Mouse (Mus musculus): ENCODE results near the gene Rhd. TPM values are rescaled to one million over a fixed set of nuclear protein-coding genes. Genes with fewer than 3 reads are reported as not detected.

The Rhd gene
- polyA plus RNA-seq, 1 experiment = 0.09 TPM

DNA sequence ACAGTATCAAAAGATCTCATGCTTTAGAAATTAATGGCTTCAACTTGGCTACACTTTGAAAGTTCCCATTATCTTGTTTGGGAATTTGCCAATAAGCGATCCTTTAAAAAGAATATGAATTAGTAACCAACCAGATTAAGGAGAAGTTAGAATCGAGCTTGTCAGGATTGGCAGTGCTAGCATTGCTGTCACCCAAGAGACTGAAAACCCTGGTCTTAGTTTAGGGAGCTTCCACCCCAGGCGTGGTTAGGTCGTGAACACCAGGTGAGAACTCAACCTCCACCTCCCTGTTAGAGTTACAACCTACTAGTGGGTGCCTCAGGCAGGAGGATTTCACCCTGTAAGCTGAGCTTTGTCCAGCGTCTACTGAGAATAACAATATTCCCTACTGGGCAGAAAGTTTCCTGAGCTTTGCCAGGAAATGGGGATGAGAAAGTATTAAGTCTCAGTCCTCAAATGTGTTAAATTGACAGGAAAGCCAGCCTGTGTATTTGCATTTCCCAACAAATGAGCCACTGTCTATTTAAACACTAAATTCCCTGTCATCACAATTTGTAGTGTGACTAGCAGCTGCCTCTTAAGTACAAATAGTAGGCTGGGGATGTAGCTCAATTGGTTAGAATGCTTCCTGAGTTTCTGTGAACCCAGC, 63.6 kb downstream of the Rhd start:
- TF ChIP-seq POLR2A (IDR thresholded peaks at IDR 0.05; ENCODE audit: low read depth, low read length) (no peak), CTCF (conservative IDR thresholded peaks at IDR 0.05; ENCODE audit: insufficient read depth, insufficient read length, low read depth, low read length) (no peak)
- 52% methylated on average over 5 of the region's 5 CpGs for WGBS

DNA sequence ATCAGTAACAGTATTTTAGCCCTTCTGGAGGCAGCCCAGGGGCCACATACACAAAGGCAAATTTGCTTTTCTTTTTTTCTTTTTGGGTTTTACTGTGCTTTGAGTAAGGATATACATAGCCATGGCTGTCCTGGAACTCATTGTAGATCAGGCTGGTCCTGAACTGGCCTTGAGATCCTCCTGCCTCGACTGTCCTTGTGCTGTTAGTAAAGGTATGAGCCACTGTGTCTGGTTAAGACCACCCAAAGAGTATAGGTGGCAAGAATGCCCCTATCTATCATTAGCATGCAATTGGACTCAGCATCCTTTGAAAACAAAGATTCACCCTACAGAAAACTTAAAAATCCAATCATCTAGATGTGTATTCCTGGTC, 64.1 kb downstream of the Rhd start:
- Histone ChIP-seq H3K27me3 (replicated peaks; ENCODE audit: control insufficient read depth, insufficient read depth, low read length) (no peaks in the 10 kb centered on the region), H3K4me1 (ENCODE audit: control insufficient read depth, insufficient read depth, low read length) (peaks cover 7% of the 10 kb centered on the region; the same call in 1 of the 2 replicates), H3K4me3 (ENCODE audit: insufficient read depth, low read depth, low read length) (no peak overlapping the region), H3K36me3 (ENCODE audit: control insufficient read depth, insufficient read depth, low read length) (peaks cover 18% of the 10 kb centered on the region), H3K27ac (ENCODE audit: insufficient read depth, low read depth, low read length) (no peak overlapping the region)
- WGBS = 78% methylated on average over 1 of the region's 1 CpGs
- no peak for DNase-seq
- TF ChIP-seq POLR2A (IDR thresholded peaks at IDR 0.05; ENCODE audit: low read depth, low read length) = no peak
- no peak for TF ChIP-seq CTCF (conservative IDR thresholded peaks at IDR 0.05; ENCODE audit: insufficient read depth, insufficient read length, low read depth, low read length)

More for the DNA sequence above, 63.6 kb downstream of the Rhd start:
- no peak overlapping the region for H3K27ac ChIP-seq (ENCODE audit: insufficient read depth, low read depth, low read length)
- H3K36me3 ChIP-seq (ENCODE audit: control insufficient read depth, insufficient read depth, low read length) = peaks cover 18% of the 10 kb centered on the region
- peaks cover 7% of the 10 kb centered on the region; the same call in 1 of the 2 replicates for H3K4me1 ChIP-seq (ENCODE audit: control insufficient read depth, insufficient read depth, low read length)
- H3K4me3 ChIP-seq (ENCODE audit: insufficient read depth, low read depth, low read length) = no peak overlapping the region
- no peaks in the 10 kb centered on the region for H3K27me3 ChIP-seq (replicated peaks; ENCODE audit: control insufficient read depth, insufficient read depth, low read length)
- peak; percentile 23 for DNase-seq

DNA sequence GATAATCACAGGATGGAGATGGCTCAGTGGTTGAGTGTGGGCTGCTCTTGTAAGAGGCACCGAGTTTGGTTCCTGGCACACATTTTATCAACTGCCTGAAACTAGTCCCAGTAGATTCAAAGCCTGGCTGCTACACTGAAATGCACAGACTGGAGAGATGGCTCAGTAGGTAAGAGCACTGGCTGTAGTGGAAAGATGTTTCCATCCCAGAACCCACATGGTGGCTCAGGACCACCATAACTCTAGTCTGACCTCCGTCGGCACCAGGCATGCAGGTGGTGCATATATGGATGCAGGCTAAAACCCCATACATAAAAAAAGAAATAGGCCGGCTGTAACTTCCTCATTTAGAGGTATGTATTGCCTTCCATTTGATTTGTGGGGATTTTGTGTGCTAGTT, 65.2 kb downstream of the Rhd start:
- no peak overlapping the region for H3K27ac ChIP-seq (ENCODE audit: insufficient read depth, low read depth, low read length)
- WGBS = 64% methylated on average over 4 of the region's 4 CpGs
- H3K36me3 ChIP-seq (ENCODE audit: control insufficient read depth, insufficient read depth, low read length) = peaks cover 16% of the 10 kb centered on the region
- DNase-seq = no peak
- no peak for TF ChIP-seq POLR2A (IDR thresholded peaks at IDR 0.05; ENCODE audit: low read depth, low read length)
- TF ChIP-seq CTCF (conservative IDR thresholded peaks at IDR 0.05; ENCODE audit: insufficient read depth, insufficient read length, low read depth, low read length) = no peak
- no peaks in the 10 kb centered on the region for H3K27me3 ChIP-seq (replicated peaks; ENCODE audit: control insufficient read depth, insufficient read depth, low read length)
- H3K4me1 ChIP-seq (ENCODE audit: control insufficient read depth, insufficient read depth, low read length) = peaks cover 7% of the 10 kb centered on the region; the same call in 1 of the 2 replicates
- no peak overlapping the region for H3K4me3 ChIP-seq (ENCODE audit: insufficient read depth, low read depth, low read length)

DNA sequence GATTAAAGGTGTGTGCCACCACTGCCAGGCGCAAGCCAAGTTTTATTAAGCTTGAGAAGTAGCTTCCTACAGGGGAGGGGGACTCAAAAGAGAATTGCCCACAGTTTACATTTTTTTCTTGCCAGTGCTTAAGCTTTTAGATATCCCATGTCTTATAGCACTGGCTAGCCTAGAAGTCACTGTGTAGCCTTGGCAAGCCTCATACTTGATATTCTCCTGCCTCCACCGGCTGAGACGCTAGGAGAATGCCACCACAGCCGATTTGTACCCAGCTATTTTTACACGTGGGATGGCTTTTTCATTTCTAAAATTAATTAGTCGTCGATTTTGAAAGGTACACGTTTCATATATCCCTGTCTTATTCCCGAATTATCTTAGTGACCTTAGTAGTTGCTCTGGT, 65.9 kb downstream of the Rhd start:
- Histone ChIP-seq H3K27me3 (replicated peaks; ENCODE audit: control insufficient read depth, insufficient read depth, low read length) (no peaks in the 10 kb centered on the region), H3K36me3 (ENCODE audit: control insufficient read depth, insufficient read depth, low read length) (peaks cover 16% of the 10 kb centered on the region)

DNA sequence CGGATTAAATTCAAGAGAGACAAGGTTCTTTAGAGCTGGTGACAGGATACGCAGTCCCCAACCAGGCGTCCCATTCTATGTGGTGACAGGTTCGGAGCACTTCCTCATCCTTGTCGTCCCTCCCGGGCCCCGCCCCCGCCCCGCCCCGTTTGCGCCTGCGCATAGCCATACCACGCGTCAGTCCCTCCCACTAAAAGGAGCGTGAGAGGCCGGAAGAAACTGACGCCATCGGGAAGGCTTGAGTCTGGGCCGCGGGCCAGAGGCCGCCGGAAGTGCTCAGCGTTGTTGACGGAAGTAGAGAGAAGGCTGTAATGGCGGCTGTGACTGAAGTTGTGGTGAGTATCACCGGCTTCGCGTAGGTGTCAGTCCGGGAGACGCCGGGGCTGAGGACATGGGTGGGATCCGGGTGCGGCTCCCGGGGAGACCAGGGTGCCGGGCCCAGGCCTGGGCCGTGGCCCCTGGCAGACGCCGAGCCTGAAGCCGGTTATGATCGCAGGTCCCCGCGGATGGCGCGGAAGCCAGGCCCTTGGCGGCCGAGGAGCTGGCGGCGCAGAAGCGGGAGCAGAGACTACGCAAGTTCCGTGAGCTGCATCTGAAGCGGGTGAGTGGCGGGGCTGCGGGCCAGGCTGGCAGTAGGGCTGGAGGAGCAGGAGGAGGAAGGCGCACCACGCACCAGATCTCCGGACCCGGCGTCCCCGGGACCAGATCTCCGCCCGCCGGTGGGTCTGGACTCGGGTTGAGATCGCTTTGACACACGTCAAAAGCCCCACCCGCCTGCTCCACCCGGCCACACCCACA, 66.5 kb downstream of the Rhd start, which contains the start of gene Syf2:
Gene Syf2 (plus strand): TSS at position 215 of the 798 bp plus-strand sequence.
- no peaks in the 10 kb centered on the region for H3K27me3 ChIP-seq (replicated peaks; ENCODE audit: control insufficient read depth, insufficient read depth, low read length)
- peak within 1 kb of the TSS; percentile 78 for H3K27ac ChIP-seq (ENCODE audit: insufficient read depth, low read depth, low read length)
- peaks cover 9% of the 10 kb centered on the region; the same call in 1 of the 2 replicates for H3K36me3 ChIP-seq (ENCODE audit: control insufficient read depth, insufficient read depth, low read length)
- TF ChIP-seq POLR2A (IDR thresholded peaks at IDR 0.05; ENCODE audit: low read depth, low read length) = no peak
- TF ChIP-seq CTCF (conservative IDR thresholded peaks at IDR 0.05; ENCODE audit: insufficient read depth, insufficient read length, low read depth, low read length) = no peak
- H3K4me1 ChIP-seq (ENCODE audit: control insufficient read depth, insufficient read depth, low read length) = peaks cover 3% of the 10 kb centered on the region; the same call in 1 of the 2 replicates
- WGBS = under 1% methylated on average over 68 of the region's 68 CpGs
- peak; percentile 98 for DNase-seq
- peak within 1 kb of the TSS; percentile 94 for H3K4me3 ChIP-seq (ENCODE audit: insufficient read depth, low read depth, low read length)

More for the DNA sequence above, 65.9 kb downstream of the Rhd start:
- TF ChIP-seq CTCF (conservative IDR thresholded peaks at IDR 0.05; ENCODE audit: insufficient read depth, insufficient read length, low read depth, low read length) = no peak
- no peak for TF ChIP-seq POLR2A (IDR thresholded peaks at IDR 0.05; ENCODE audit: low read depth, low read length)
- Histone ChIP-seq H3K4me1 (ENCODE audit: control insufficient read depth, insufficient read depth, low read length) (peaks cover 5% of the 10 kb centered on the region; the same call in 1 of the 2 replicates), H3K4me3 (ENCODE audit: insufficient read depth, low read depth, low read length) (peak overlapping the region; percentile 42), H3K27ac (ENCODE audit: insufficient read depth, low read depth, low read length) (peak overlapping the region; percentile 36; the same call in 1 of the 2 replicates)
- no peak for DNase-seq
- 22% methylated on average over 9 of the region's 9 CpGs for whole genome bisulfite sequencing

DNA sequence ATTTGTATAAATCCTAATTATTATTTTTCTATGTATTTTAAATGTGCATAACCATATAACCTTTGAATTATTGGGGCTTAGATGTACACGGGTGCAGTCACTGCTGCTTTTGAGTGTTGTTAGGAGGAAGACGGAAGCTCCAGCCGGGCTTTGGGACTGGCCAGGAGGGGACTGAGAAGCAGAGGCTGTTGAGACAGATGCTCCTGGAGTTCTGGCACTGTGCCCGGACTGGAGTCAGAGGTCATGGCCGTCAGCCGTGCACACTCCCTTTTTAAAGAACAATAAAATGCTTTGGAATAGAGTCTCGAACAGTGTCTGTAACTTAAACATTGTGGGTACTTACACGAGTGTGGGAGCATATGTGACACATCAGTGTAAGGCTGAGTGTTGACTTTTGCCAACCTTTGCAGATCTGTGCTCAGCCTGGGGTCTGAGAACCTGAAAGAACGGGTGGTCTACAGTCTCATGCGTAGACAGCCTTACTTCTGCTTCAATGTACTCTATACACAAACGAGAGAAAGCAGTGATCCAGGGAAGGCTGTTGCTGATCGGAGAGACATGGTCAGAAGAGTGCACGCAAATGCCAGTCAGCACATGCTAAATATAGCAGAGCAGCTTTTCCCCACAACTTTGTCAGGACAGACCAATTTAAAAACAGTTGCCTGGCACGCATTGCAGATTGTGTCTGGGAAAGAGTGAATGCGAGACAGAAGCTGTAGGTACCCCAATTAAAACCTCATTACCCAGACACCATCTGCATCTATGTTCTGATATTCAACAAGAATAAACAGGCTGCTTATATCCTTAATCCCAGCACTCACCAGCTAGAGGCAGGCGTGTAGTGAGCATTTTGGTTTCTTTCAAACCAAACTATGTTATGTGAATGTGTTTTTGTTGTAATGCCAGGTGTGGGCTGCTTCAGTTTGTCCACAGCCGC, 73.2 kb downstream of the Rhd start:
- TF ChIP-seq POLR2A (IDR thresholded peaks at IDR 0.05; ENCODE audit: low read depth, low read length) (no peak), CTCF (conservative IDR thresholded peaks at IDR 0.05; ENCODE audit: insufficient read depth, insufficient read length, low read depth, low read length) (no peak)
- 42% methylated on average over 17 of the region's 17 CpGs for WGBS
- Histone ChIP-seq H3K4me3 (ENCODE audit: insufficient read depth, low read depth, low read length) (no peak overlapping the region), H3K27me3 (replicated peaks; ENCODE audit: control insufficient read depth, insufficient read depth, low read length) (no peaks in the 10 kb centered on the region), H3K36me3 (ENCODE audit: control insufficient read depth, insufficient read depth, low read length) (no peaks in the 10 kb centered on the region; the same call in 1 of the 2 replicates), H3K27ac (ENCODE audit: insufficient read depth, low read depth, low read length) (no peak overlapping the region), H3K4me1 (ENCODE audit: control insufficient read depth, insufficient read depth, low read length) (no peaks in the 10 kb centered on the region)
- peak; percentile 58 for DNase-seq

Data from kidney, adult 2 months (tissue).